Mouse (Mus musculus): ENCODE data around the gene Gabrb3.
A peak's percentile ranks its signal among the peaks of the same experiment; 100 is the strongest.

Gabrb3 gene

DNA sequence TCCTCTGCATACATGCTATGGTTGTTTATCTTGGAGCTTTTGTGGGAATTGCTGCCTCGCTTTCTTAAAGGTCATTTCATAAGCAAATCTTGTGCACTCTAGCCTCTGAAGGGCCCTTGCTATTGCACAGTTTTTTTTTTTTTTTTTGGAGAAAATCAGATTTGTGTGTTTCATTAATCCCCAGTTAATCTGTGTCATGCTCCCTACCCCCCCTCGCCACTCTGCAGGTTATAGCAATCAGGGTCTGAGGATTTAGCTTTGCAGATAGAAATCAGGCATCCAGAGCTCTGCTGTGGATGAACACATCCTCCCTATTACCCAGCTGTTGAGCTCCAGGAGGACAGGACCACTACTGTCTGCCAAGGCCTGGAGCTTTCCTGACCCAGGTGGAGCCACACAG, at the start of gene Gabrb3:
Gabrb3 (plus strand) TSS at position 301 of the 400 bp plus-strand sequence.
- DNase-seq, result no peak

DNA sequence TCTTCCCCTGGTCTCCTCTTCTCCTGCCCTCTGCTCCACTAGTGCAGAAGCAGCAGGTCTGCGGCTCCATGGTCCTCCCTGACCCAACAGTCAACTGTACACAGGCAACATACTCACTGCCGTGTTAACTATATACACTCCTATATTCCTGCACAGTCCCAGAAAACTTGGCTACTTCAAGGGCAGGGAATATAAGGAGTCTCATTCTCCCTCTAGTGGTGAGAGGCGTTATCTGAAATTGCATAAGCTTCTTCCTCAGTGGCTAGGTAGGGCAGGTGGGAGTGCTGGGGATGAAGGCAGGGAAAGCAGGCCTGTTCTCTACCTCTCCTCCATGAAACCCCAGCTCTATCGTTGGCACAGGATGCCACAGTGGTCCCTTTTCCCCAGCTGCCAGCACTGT, 35.4 kb upstream of the Gabrb3 start:
- DNase-seq, result peak; percentile 62

DNA sequence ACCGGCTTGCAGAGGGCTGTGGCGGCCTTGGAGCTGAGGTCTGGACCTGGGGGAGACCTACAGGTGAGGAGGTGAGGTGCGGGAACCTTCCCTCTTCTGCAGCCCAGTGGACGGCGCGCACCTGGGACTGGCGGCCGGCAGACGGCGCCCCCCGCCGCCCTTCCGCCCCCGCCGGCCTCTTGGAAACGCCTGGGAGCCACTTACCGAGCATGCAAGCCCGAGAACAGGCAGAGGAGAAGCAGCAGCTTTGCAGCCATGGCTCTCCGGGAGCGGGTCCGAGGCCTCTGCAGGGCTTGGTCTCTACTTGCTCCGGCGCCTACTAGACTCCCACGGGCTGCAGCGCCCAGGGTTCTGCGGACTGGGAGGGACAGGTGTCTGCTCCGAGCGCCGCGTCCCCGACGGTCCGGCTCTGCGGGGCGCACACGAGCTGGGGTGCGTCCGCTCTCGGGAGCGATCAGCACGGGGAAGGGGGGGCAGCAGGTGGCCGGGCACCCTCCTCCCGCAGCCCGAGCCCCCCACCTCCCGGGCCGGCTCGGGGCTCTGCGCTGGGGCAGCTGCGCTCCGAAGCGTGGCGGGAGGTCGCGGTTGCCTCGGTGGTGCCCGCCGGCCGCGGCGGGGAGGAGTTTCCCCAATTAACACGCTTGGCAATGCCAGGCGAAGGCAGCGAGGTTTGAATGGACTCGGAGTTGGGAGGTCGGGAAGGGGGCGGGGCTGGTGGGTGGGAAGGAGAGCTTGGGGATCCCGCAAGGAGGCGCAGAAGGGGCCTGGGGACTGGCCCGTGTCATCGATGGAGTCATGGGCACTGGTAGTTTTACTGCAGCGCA, 32.8 kb upstream of the Gabrb3 start, which contains the start of gene Gabrg3:
Gabrg3 (minus strand) TSS at position 672 of the 824 bp plus-strand sequence.
- peak; percentile 33 for DNase-seq

DNA sequence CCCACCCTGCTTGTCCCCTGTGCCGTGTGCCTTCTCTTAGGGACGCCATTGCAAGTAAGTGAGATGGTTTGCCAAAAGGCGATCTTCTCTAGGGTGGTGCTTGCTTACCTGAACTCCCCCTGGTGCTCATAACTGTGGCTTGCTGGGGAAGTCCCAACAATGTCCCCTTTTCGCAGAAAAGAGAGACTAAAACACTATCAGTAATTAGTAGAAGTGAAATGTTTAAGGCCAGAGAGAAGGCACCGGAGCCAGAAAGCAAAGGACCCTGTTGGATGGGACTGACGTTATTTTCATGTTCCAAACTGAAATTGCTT, 32.2 kb upstream of the Gabrb3 start:
- no peak for DNase-seq

DNA sequence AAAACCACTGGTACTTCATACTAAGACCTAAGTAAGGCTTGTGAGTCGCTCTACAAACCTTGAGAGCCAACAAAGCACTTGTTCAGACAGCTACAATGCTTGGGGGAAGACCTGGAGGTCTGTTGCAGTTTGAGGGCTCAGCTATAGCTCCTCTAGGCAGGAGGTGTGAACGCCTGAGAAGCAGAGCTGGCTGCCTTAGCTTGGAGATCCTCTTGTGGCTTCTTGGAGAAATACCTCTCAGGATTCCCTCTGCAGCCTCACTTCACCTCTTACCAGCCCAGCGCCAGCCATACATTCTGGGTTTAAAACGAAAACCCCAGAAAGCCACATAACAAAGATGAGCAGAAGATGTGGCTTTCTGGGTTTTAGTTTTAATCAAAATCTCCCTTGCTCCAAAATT, 29.4 kb upstream of the Gabrb3 start:
- DNase-seq, result peak; percentile 42

DNA sequence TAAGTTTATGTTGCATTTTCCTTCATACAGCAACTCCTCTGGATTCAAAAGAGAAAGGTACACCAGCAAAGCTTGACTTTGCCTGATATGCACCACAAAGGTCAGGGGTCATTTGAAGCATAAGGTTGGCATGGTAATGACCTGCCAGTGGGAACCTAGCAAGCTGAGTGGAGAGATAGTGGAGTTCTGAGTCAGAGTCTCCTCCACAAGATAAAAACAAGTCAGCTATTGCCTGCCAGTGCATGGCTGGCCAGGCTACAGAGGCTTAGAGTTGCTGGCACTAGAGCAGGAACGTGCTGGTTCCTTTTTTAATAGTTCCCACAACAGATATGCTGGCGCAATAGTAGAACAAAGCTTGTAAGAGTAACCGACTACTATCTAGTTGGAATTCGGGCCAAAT, 25.9 kb upstream of the Gabrb3 start:
- DNase-seq, result no peak

DNA sequence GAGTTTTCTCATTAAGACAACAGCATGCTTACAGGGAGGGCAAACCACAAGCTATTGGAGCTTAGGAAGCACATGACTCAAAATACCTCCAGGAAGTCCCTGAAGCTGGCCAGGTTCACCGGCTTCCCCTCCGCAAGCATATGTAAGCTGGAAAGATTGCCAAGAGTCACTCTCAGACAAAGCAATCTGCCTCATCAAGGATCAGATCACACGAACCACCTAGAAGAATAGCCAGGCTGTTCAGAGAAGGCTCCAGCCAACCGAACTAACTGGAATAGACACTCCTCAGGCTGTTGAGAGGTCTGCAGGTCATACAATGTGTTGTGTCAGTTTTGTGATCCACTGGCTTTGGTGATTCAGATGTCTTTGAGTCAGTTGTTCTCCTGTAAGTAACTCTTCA, 8.3 kb upstream of the Gabrb3 start:
- DNase-seq, result no peak

DNA sequence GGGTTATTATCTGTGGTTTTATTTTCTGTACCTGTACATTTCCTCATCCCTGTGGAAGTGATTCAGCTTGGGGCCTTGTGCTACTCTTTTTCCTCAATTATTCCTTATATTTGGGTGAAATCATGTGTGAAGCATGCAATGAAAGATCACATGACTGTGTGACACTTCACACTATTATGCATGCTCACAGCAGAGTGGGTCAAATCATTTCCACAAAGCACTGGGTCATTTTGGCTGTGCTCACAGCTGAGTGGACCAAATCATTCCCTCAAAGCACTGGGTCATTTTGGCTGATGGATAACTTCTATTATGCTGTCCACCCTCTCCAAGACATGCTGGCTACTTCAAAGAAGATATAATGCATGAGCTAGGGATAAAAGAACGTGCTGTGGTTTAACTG, 6.6 kb upstream of the Gabrb3 start:
- no peak for DNase-seq

DNA sequence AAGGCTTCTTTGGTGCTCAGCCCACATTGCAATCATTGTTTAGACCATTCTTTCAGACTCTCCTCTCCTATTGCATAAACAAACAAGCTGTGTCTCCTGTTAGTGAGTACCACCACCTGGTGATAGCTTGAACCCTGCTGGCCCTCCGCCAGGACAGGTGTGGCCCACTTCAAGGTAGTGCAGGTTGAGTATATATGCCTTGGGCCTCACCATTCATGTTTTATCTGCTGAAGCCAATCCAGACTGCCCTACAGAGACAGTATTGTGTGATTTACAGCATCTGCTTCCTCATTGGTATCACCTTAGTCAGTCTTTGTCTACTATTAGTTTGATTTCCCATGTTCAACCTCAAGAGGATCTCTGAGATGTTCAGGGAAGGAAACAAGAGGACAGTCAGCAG, 1.6 kb downstream of the Gabrb3 start:
- no peak for DNase-seq

DNA sequence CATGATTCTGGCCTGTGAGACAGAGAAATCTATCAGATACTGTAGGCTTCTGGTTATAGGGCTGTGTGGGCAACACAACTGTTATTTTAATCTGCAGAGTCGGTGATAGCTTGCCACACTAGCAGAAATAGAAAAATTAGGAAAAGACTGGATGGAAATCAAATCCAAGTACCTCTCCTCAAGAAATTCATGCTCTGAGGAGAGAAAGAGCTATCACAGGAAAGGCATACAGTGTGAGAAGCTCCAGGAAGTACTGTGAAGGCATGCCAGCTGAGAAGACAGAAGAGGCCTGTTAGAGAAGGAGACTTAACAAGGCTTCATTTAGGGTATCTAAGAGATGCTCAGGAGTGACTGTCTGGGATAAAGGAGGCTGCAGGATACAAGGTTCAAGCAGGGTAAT, 3.2 kb downstream of the Gabrb3 start:
- peak; percentile 7 for DNase-seq

DNA sequence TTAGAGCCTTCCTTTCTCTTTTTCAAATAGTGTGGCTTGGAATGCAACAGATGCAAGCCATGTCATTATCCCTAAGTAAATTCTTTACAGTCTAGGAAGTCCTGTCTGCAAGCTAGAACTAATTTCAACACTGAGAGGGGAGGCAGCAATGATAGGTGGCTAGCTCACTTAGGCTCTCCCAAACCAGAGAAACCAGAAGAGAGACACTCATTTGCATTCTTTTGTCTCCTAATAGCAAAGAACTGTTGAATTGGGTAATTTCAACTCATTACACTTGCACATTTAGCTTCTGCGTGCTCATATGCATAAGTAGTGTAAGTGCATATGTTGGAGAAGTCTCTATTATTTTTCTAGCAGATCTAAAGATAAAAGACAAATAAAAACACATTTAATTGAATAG, 28.7 kb downstream of the Gabrb3 start:
- DNase-seq, result no peak

DNA sequence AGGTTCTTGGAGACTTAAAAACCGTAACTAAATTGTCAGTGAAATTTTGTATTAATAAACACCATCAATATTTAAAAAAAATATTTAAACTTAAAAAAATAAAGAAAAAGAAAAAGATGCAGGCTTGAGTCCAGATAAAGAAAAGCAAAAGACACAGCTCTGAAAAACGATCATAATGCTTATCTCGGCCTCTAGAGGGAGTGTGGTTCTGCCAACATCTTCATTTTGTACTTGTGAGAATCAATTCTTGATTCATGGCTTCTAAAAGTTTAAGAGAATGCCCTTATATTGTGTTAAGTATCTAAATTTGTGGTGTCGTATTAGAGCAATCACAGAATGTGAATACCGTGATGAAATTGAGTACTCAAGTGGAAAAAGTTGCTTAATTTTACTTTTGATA, 40.9 kb downstream of the Gabrb3 start:
- DNase-seq, result no peak

DNA sequence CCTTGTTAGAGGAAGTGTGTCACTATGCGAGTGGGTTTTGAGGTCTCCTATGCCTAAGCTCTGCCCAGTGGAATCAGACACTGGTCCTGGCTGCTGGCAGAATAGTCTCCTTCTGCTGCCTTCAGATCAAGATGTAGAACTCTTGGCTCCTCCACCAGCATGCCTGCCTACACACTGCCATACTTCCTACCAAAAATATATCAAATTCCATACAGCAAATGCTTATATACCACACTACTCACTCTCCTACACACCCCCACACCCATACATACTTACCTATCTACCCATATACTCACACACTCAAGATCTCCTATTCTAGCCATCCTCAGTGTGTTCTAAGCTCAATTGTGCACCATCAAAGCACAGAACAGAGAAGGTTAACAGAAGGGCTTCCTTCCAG, 51.8 kb downstream of the Gabrb3 start:
- no peak for DNase-seq

DNA sequence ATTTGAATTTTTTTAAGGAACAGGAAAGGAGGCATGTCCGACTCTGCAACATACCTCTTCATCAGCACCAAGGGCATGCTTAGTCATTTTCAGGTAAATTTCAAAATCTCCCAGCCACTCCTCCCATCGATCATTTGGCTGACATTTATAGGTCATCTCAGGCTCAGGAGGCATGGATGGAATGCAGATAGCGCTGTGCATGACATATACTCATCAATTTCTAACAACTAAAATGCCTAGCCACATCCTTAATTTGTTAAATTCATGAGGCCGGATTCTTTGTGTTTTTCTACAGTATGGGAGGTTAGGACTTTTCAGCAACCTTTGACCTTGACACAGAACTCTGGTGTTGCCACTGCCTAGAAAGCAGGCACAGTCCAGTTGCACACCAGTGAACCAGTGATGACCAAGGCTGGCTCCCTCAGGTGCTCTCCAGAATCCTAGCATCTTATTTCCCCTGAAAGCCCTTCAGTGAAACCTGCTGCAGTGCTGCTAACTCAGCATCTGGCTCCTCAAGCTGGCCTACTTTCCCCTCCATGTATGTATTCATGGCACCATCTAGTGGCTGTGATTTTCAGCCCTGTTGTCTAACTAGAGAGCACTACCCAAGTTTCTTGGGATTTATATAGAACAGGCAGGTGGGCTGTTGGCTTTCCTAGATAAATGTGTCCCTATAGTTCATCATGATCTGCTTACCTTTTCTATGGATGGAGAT, 54.5 kb downstream of the Gabrb3 start:
- peak; percentile 75 for DNase-seq

DNA sequence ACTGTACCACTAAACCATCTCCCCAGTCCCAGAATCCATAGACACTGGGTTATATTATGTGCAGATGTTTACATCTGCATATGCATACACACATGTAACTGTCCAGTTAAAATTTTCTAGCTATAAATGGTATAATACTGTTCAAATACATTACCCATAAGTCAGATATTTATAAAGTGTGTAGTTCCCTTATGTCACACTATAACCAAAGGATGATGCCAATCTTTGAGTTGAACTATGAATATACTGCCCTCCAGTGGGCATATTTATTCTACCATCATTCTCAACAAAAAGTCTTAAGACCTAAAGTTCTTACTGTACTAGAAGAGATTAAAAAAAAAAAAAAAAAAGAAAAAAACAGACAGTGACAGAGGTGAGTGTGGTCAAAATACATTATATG, 63.4 kb downstream of the Gabrb3 start:
- no peak for DNase-seq

DNA sequence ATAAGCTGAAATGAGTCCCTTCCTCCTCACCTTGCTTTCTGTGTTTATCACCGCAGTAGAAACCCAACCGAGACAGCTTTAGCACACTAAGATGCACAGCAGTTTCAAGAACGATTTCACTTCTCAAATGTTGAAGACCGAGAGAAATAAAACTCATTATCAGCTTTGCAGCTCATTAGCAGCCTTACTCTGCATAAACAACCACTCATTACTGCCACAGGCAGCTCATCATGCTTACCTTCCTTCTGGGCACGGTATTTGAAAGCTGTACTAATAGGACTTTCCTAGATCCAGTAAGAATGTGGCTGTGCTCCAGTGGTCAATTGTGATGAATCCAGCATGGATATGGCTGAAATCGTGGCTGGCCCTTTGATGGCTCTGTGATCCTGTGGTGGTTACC, 67.4 kb downstream of the Gabrb3 start:
- no peak for DNase-seq

DNA sequence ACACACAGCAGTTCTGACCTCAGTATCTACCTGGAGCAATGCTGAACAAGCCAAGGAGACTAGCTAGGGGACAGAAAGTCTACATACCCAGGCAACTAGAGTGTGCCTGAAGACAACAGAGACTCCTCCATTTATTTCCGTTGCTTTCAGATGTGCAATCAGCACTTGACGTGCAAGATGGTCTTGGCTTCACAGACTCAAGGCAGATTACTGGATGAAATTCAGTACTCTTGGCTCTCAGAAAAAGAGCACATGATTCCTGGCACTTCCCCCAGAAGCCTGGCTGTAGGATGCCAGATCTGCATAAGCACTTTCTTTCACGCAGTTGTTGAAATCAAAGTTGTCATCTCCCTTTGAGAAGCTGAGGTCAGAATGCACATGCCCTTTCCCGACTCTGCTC, 72.3 kb downstream of the Gabrb3 start:
- DNase-seq, result peak; percentile 52

DNA sequence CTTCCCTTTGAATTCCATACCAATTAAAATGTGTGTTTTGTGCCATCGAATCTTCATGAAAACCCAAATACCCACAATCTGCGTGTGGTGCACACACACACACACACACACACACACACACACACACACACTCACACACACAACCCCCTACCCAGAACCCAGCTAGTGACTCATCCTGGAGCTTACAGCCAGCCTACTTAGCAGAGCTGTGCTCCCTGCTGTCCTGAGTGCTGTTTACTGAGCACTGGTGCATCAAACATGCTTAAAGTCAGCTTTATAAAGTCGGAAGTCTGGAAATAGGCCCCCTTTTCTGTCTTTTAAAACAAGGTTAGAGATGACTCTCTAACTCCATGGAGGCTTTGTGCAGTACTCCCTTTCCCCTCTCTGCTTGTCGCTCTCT, 83.3 kb downstream of the Gabrb3 start:
- DNase-seq, result no peak

DNA sequence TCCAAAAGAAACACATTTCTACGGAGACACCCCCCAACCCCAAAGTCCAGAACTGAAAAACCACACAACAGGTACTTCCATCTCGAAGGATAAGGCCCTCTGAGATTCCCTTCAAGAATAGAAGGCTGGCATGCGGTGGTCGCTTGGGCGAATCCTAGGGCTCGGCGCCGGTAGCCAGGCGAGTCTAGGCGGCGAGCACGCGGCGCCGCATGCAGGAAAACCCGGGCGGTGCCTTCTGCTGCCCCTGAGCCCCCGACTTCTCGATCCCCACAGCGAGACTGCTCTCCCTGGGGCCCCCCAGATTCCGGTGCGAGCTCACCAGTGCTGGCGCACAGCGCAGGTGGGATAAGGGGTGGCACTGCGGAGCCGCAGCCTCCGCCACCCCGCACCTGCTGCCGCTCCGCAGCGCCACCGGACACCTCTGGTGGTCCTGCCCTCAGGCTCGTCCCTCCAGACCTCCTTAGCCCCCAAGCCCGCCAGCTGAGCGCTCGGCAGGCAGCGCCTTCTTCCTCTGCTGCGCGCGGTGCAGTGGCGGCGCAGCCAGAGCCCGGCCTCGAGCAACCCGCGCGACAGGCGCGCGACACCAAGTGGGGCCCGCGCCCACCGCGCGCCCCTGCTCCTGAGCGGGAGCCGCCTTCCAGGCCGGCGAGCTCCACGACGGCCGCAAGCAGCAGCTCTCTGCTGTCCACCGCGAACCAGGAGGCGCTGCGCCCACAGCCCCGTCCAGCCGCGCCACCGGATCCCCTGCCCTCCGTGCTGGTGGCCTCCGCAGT, 89.6 kb downstream of the Gabrb3 start:
- DNase-seq, result peak; percentile 32

DNA sequence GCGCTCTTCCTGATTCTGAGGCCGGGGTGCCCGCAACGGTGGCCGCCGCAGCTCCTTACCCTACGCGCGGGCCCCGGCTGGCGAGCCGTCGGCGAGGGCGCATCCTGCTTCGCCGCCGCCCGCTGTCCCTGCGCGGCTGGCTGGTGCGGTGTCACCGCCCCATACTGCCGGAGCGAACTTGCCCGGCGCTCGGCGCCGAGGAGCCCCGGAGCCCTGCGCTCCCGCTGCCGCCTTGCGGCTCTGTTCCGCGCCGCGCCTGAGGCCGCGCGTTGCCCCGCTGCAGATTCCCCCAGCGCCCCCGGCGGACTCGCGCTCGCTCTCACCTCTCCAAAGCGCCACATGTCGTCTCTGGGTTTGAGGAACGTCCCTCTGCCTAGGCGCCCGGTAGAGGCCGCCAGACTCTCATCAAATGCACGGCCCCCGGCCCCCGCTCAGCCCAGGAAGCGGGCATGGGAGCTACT, 90.2 kb downstream of the Gabrb3 start, which contains the start of gene Gabra5:
Gabra5 (minus strand) TSS at position 379 of the 461 bp plus-strand sequence.
- DNase-seq, result peak; percentile 80

DNA sequence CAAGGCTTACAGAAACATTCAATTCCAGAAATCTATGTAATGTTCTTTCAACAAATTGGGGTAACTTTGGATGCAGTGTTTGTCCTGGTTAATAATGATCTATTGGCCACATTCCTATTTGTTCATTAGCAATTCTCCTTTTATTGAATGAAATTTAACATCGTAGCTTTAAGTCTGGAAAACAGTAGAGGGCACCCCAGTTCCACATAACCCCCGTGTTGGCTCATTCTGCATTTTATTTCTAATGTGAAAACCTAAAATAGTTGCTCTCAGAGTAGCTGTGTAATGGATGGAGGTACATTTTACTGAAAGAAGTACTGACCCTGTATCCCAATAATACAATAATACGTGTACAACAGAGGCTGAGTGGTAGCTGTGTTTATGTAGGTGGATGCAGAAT, 93.5 kb downstream of the Gabrb3 start:
- peak; percentile 48 for DNase-seq

DNA sequence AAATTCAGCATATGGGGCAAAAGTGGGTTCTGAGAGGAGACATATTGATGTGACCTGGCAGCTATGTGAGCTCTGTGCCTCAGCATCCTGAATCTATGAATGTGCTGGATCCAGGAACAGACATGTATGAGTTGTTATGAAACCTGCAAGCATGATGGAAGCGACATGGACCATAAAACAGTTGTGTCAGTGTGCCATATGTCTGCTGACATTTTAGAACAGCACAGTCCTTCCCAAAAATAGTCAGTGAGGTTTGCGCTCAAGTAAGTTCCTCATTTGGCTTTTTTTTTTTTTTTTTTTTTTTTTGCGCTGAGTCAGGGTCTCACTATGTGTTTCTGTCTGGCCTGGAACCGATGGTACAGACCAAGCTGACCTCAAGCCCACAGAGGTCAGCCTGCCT, 110.0 kb downstream of the Gabrb3 start:
- no peak for DNase-seq

DNA sequence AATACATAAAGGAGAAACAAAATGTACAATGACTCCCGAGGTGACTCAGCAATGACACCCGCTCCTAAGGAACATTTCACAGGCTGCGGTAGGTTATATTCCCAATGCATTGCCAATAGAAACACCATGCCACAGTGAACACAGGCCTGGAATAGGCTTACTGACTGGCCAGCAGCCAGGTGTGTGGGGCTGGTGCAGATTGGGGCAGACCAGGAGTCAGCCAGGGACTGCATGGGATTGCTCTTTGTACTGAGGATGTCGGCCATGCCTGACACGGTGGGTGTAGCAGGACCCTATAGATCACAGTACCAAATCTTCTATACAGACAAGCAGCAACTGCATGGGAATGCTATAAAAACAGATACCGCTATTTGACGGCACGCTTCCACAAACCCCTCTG, 110.5 kb downstream of the Gabrb3 start:
- DNase-seq, result no peak

DNA sequence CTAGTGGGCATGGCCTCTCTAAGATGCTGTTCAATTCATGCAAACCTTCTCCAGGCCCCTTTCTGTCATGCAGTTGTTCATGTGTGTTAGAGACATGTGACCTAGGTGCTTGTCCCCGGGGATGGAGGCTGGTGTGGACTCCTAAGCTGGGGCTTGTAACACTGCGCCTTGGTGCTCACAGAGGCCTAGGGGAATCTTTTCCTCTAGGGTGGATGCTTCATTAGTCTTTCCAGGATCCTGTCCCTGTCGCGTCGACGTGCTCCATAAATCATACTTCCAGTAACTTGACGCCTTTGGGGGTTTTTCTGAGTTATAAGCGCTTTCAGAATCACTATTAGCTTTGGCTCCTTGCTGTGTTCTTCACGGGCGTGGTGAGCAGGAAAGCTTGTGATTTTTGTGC, 113.2 kb downstream of the Gabrb3 start:
- no peak for DNase-seq
